In the genomic region with DNA sequence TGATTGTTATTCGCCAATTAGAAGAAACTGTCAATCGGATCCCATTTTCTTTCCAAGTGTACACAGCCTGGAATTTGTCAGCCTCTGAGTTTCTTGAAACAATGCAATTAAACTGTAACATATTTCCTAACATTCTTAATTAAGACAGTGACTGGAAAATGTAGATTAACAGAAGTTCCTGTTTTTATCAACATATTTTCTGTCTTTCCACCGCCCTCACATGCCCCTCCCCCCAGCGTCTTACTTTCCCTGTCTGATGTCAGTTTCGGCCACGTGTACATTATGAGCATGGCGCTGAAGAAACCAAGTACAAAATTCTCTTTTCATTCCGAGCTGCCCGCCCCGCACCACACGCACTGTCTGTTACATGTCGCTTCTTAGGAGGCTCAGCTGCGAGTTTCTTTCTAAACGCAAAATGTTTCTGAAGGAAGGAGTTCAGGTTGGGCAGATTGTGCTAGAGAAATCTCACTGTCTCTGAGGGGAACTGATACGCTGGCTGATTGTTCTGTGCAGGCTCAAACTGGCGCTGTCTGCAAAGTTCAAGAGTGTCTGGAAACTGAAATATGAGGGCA, we compare ENCODE assay signal across 8 mouse cellular contexts.
A peak's percentile ranks its signal among the peaks of the same experiment; 100 is the strongest.
DNase-seq lines count a peak whose midpoint lies in the region; ATAC-seq lines count a peak whose summit lies in the region.

No protein-coding gene starts in this region.

- H3K4me1 ChIP-seq in forebrain, embryonic 11.5 days (replicated peaks; ENCODE audit: control insufficient read depth, insufficient read depth, low read length) = peaks cover 49% of the 10 kb centered on the region
- H3K4me1 ChIP-seq in hindbrain, embryonic 14.5 days (replicated peaks; ENCODE audit: control insufficient read depth, insufficient read depth, low read length) = peaks cover 55% of the 10 kb centered on the region

- H3K27me3 ChIP-seq in forebrain, embryonic 11.5 days (ENCODE audit: control insufficient read depth, insufficient read depth, low read length) = no peaks in the 10 kb centered on the region
- no peaks in the 10 kb centered on the region for H3K27me3 ChIP-seq in hindbrain, embryonic 14.5 days (ENCODE audit: control insufficient read depth, insufficient read depth, low read length)

- no peaks in the 10 kb centered on the region for H3K36me3 ChIP-seq in forebrain, embryonic 11.5 days (ENCODE audit: control insufficient read depth, insufficient read depth, low read length)
- no peaks in the 10 kb centered on the region for H3K36me3 ChIP-seq in hindbrain, embryonic 14.5 days (replicated peaks; ENCODE audit: control insufficient read depth, insufficient read depth)

- 21% methylated on average over 16 of the region's 16 CpGs for WGBS in forebrain, embryonic 11.5 days
- 16% methylated on average over 16 of the region's 16 CpGs for WGBS in hindbrain, embryonic 14.5 days

- no peaks in the 10 kb centered on the region for H3K9me3 ChIP-seq in forebrain, embryonic 11.5 days (ENCODE audit: control insufficient read depth, low read length)
- no peaks in the 10 kb centered on the region for H3K9me3 ChIP-seq in hindbrain, embryonic 14.5 days (ENCODE audit: control insufficient read depth, low read length)

- no peak overlapping the region for H3K4me3 ChIP-seq in forebrain, embryonic 11.5 days (ENCODE audit: low read depth, low read length)
- no peak overlapping the region for H3K4me3 ChIP-seq in hindbrain, embryonic 14.5 days (replicated peaks; ENCODE audit: low read length)

- peak overlapping the region; percentile 26; the same call in 1 of the 2 replicates for H3K4me2 ChIP-seq in forebrain, embryonic 11.5 days (ENCODE audit: low read depth, low read length, severe bottlenecking)
- peak overlapping the region; percentile 41 for H3K4me2 ChIP-seq in hindbrain, embryonic 14.5 days (replicated peaks)

- peak; percentile 50 to 54 for DNase-seq in left cerebral cortex, adult 18-20 months (ENCODE audit: low spot score in 2 of 2)
- DNase-seq in left cerebral cortex, adult 11 months (ENCODE audit: low spot score) = no peak
- peak; percentile 63 for DNase-seq in forebrain, embryonic 11.5 days (ENCODE audit: low spot score)
- peak; percentile 50 for DNase-seq in hindbrain, embryonic 14.5 days (ENCODE audit: low spot score)
- DNase-seq in layer of hippocampus, adult 9-11 months = peak; percentile 84
- peak; percentile 37 for DNase-seq in lung, postnatal 25 days (ENCODE audit: low spot score)
- peak; percentile 68 for DNase-seq in right cerebral cortex, postnatal 14 days
- no peak for DNase-seq in urinary bladder, postnatal 10 days (ENCODE audit: low spot score)

- H3K9ac ChIP-seq in forebrain, embryonic 11.5 days (ENCODE audit: low read length) = peak overlapping the region; percentile 36; the same call in 1 of the 2 replicates
- no peak overlapping the region for H3K9ac ChIP-seq in hindbrain, embryonic 14.5 days

- ATAC-seq in forebrain, embryonic 11.5 days (replicated peaks; ENCODE audit: low FRiP score) = no peak
- no peak for ATAC-seq in hindbrain, embryonic 14.5 days (ENCODE audit: low FRiP score)

- H3K27ac ChIP-seq in forebrain, embryonic 11.5 days (ENCODE audit: low read depth, low read length) = peak overlapping the region; percentile 82
- H3K27ac ChIP-seq in hindbrain, embryonic 14.5 days = peak overlapping the region; percentile 50; the same call in 1 of the 2 replicates

Comparison
In these comparisons a context has a peak if more than half of its experiments do, and no peak if none do; other contexts are left out.
1. DNase-seq: peak in left cerebral cortex, adult 18-20 months (2 of 2), forebrain, embryonic 11.5 days (single experiment), hindbrain, embryonic 14.5 days (single experiment), layer of hippocampus, adult 9-11 months (single experiment), lung, postnatal 25 days (single experiment) and right cerebral cortex, postnatal 14 days (single experiment); none in left cerebral cortex, adult 11 months (single experiment) and urinary bladder, postnatal 10 days (single experiment).